Mouse (Mus musculus): ENCODE measurements around the gene Lrrc4. TPM values are rescaled to one million over a fixed set of nuclear protein-coding genes. Genes with fewer than 3 reads are reported as not detected.

Gene Lrrc4
- polyA plus RNA-seq, 1 experiment from 2014 or later = 1.1 TPM

GRCm38 (mm10) chr6:28621431-28621830 is 210.1 kb downstream of the Lrrc4 start:
- Histone ChIP-seq H3K4me3 (ENCODE audit: low read depth, low read length) (no peak overlapping the region), H3K27ac (replicated peaks; ENCODE audit: low read depth, low read length) (no peak overlapping the region), H3K27me3 (ENCODE audit: control insufficient read depth, insufficient read depth, low read length) (no peaks in the 10 kb centered on the region), H3K36me3 (replicated peaks; ENCODE audit: control insufficient read depth, insufficient read depth, low read depth, low read length) (no peaks in the 10 kb centered on the region), H3K4me2 (ENCODE audit: low read depth, low read length) (no peak overlapping the region), H3K9ac (replicated peaks; ENCODE audit: low read length) (no peak overlapping the region), H3K9me3 (replicated peaks; ENCODE audit: control insufficient read depth, low read length) (no peaks in the 10 kb centered on the region), H3K4me1 (ENCODE audit: control insufficient read depth, insufficient read depth, low read length) (0 out of 2 replicates have a peak, but pooled peaks cover 2% of the 10 kb centered on the region)
- DNase-seq (ENCODE audit: low spot score) = no peak
- ATAC-seq (replicated peaks; ENCODE audit: insufficient number of reproducible peaks, low FRiP score, low TSS enrichment, low read depth) = no peak
- WGBS = 84% methylated on average over 4 of the region's 4 CpGs

GRCm38 (mm10) chr6:28618751-28619153 is 212.8 kb downstream of the Lrrc4 start:
- Histone ChIP-seq H3K27ac (replicated peaks; ENCODE audit: low read depth, low read length) (no peak overlapping the region), H3K27me3 (ENCODE audit: control insufficient read depth, insufficient read depth, low read length) (no peaks in the 10 kb centered on the region), H3K4me1 (ENCODE audit: control insufficient read depth, insufficient read depth, low read length) (0 out of 2 replicates have a peak, but pooled peaks cover 2% of the 10 kb centered on the region), H3K9ac (replicated peaks; ENCODE audit: low read length) (no peak overlapping the region), H3K36me3 (replicated peaks; ENCODE audit: control insufficient read depth, insufficient read depth, low read depth, low read length) (no peaks in the 10 kb centered on the region), H3K9me3 (replicated peaks; ENCODE audit: control insufficient read depth, low read length) (no peaks in the 10 kb centered on the region), H3K4me3 (ENCODE audit: low read depth, low read length) (no peak overlapping the region), H3K4me2 (ENCODE audit: low read depth, low read length) (no peak overlapping the region)
- 56% methylated on average over 7 of the region's 7 CpGs for WGBS
- DNase-seq (ENCODE audit: low spot score) (peak; percentile 33), ATAC-seq (replicated peaks; ENCODE audit: insufficient number of reproducible peaks, low FRiP score, low TSS enrichment, low read depth) (no peak)

DNA sequence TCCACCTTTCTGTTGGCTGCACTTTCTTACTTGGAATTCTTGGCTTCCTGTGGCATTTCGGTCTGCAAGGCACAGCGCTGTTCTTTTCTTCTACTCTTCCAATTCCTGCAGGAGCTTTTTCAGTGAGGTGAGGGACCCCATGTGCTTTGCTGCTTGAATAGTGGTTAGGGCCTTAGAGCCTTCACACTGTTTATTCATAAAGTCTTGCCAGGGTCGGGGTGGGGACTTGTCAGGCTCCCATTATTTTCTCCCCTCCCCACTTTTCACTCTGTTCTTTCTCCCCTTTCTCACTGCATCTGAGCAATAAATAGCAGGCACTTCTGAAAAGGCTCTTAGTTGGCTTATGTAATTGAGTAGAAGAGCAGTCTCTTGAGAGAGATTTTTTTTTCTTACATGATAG is 213.2 kb downstream of the Lrrc4 start:
- DNase-seq (ENCODE audit: low spot score) = no peak
- no peak overlapping the region for H3K9ac ChIP-seq (replicated peaks; ENCODE audit: low read length)
- H3K9me3 ChIP-seq (replicated peaks; ENCODE audit: control insufficient read depth, low read length) = no peaks in the 10 kb centered on the region
- H3K27ac ChIP-seq (replicated peaks; ENCODE audit: low read depth, low read length) = no peak overlapping the region
- no peaks in the 10 kb centered on the region for H3K27me3 ChIP-seq (ENCODE audit: control insufficient read depth, insufficient read depth, low read length)
- WGBS = 78% methylated on average over 3 of the region's 3 CpGs
- ATAC-seq (replicated peaks; ENCODE audit: insufficient number of reproducible peaks, low FRiP score, low TSS enrichment, low read depth) = no peak
- H3K4me1 ChIP-seq (ENCODE audit: control insufficient read depth, insufficient read depth, low read length) = 0 out of 2 replicates have a peak, but pooled peaks cover 2% of the 10 kb centered on the region
- H3K4me2 ChIP-seq (ENCODE audit: low read depth, low read length) = no peak overlapping the region
- no peaks in the 10 kb centered on the region for H3K36me3 ChIP-seq (replicated peaks; ENCODE audit: control insufficient read depth, insufficient read depth, low read depth, low read length)
- no peak overlapping the region for H3K4me3 ChIP-seq (ENCODE audit: low read depth, low read length)

GRCm38 (mm10) chr6:28615966-28616365 is 215.6 kb downstream of the Lrrc4 start:
- Histone ChIP-seq H3K9me3 (replicated peaks; ENCODE audit: control insufficient read depth, low read length) (no peaks in the 10 kb centered on the region), H3K4me1 (ENCODE audit: control insufficient read depth, insufficient read depth, low read length) (0 out of 2 replicates have a peak, but pooled peaks cover 2% of the 10 kb centered on the region), H3K4me3 (ENCODE audit: low read depth, low read length) (no peak overlapping the region), H3K9ac (replicated peaks; ENCODE audit: low read length) (no peak overlapping the region), H3K4me2 (ENCODE audit: low read depth, low read length) (no peak overlapping the region), H3K27me3 (ENCODE audit: control insufficient read depth, insufficient read depth, low read length) (no peaks in the 10 kb centered on the region), H3K27ac (replicated peaks; ENCODE audit: low read depth, low read length) (no peak overlapping the region), H3K36me3 (replicated peaks; ENCODE audit: control insufficient read depth, insufficient read depth, low read depth, low read length) (no peaks in the 10 kb centered on the region)
- no peak for ATAC-seq (replicated peaks; ENCODE audit: insufficient number of reproducible peaks, low FRiP score, low TSS enrichment, low read depth)
- 63% methylated on average over 3 of the region's 3 CpGs for WGBS
- no peak for DNase-seq (ENCODE audit: low spot score)

DNA sequence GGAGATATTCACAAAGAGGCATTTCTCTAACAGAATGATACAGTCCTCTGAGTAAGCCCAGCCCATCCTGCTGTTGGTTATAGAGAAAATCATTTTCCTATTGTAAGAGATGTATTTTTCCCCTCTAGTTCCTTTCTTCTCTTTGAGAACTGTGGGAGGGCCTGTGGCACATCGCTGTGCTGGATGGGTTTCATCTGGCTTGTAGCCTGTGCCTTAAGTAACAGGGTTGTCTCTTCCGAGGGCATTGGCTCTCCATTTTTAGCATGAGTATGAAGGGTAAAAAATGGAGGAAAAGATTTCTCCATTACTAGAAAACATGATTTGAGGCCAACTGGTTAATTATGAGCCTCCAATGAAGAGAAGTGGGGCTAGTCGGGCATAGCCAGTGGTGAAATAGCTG is 216.1 kb downstream of the Lrrc4 start:
- Histone ChIP-seq H3K4me2 (ENCODE audit: low read depth, low read length) (no peak overlapping the region), H3K9me3 (replicated peaks; ENCODE audit: control insufficient read depth, low read length) (no peaks in the 10 kb centered on the region), H3K27ac (replicated peaks; ENCODE audit: low read depth, low read length) (no peak overlapping the region), H3K4me3 (ENCODE audit: low read depth, low read length) (no peak overlapping the region), H3K9ac (replicated peaks; ENCODE audit: low read length) (no peak overlapping the region), H3K4me1 (ENCODE audit: control insufficient read depth, insufficient read depth, low read length) (0 out of 2 replicates have a peak, but pooled peaks cover 2% of the 10 kb centered on the region), H3K36me3 (replicated peaks; ENCODE audit: control insufficient read depth, insufficient read depth, low read depth, low read length) (no peaks in the 10 kb centered on the region), H3K27me3 (ENCODE audit: control insufficient read depth, insufficient read depth, low read length) (no peaks in the 10 kb centered on the region)
- DNase-seq (ENCODE audit: low spot score) (no peak), ATAC-seq (replicated peaks; ENCODE audit: insufficient number of reproducible peaks, low FRiP score, low TSS enrichment, low read depth) (no peak)
- WGBS = 93% methylated on average over 3 of the region's 3 CpGs

GRCm38 (mm10) chr6:28614856-28615255 is 216.7 kb downstream of the Lrrc4 start:
- Histone ChIP-seq H3K9me3 (replicated peaks; ENCODE audit: control insufficient read depth, low read length) (no peaks in the 10 kb centered on the region), H3K4me3 (ENCODE audit: low read depth, low read length) (no peak overlapping the region), H3K27ac (replicated peaks; ENCODE audit: low read depth, low read length) (no peak overlapping the region), H3K4me1 (ENCODE audit: control insufficient read depth, insufficient read depth, low read length) (0 out of 2 replicates have a peak, but pooled peaks cover 2% of the 10 kb centered on the region), H3K27me3 (ENCODE audit: control insufficient read depth, insufficient read depth, low read length) (no peaks in the 10 kb centered on the region), H3K4me2 (ENCODE audit: low read depth, low read length) (no peak overlapping the region), H3K36me3 (replicated peaks; ENCODE audit: control insufficient read depth, insufficient read depth, low read depth, low read length) (no peaks in the 10 kb centered on the region), H3K9ac (replicated peaks; ENCODE audit: low read length) (no peak overlapping the region)
- ATAC-seq (replicated peaks; ENCODE audit: insufficient number of reproducible peaks, low FRiP score, low TSS enrichment, low read depth) (no peak), DNase-seq (ENCODE audit: low spot score) (no peak)
- WGBS = 90% methylated on average over 4 of the region's 4 CpGs

GRCm38 (mm10) chr6:28613441-28613840 is 218.1 kb downstream of the Lrrc4 start:
- ATAC-seq (replicated peaks; ENCODE audit: insufficient number of reproducible peaks, low FRiP score, low TSS enrichment, low read depth) = no peak

More at GRCm38 (mm10) chr6:28613441-28613840, 218.1 kb downstream of the Lrrc4 start:
- no peaks in the 10 kb centered on the region for H3K27me3 ChIP-seq (ENCODE audit: control insufficient read depth, insufficient read depth, low read length)
- no peaks in the 10 kb centered on the region for H3K9me3 ChIP-seq (replicated peaks; ENCODE audit: control insufficient read depth, low read length)
- DNase-seq (ENCODE audit: low spot score) = no peak
- WGBS = 84% methylated on average over 4 of the region's 4 CpGs
- no peak overlapping the region for H3K27ac ChIP-seq (replicated peaks; ENCODE audit: low read depth, low read length)
- H3K36me3 ChIP-seq (replicated peaks; ENCODE audit: control insufficient read depth, insufficient read depth, low read depth, low read length) = no peaks in the 10 kb centered on the region
- no peaks in the 10 kb centered on the region for H3K4me1 ChIP-seq (ENCODE audit: control insufficient read depth, insufficient read depth, low read length)
- H3K4me3 ChIP-seq (ENCODE audit: low read depth, low read length) = no peak overlapping the region
- H3K4me2 ChIP-seq (ENCODE audit: low read depth, low read length) = no peak overlapping the region
- no peak overlapping the region for H3K9ac ChIP-seq (replicated peaks; ENCODE audit: low read length)

Data from embryonic facial prominence, embryonic 11.5 days (tissue).